Mouse (Mus musculus): ENCODE measurements around the gene Becn1.
"Not testable (repeated sequence)": the region's sequence is repeated elsewhere in the genome, so short reads cannot be mapped to it uniquely, and the experiment has no call there.

Becn1 gene

GRCm38 (mm10) chr11:101302004-101302798, at the start of gene Becn1:
Becn1 (minus strand) TSS chr11:101302286.
- peak; percentile 90 to 97 for DNase-seq (ENCODE audit: low spot score in 2 of 2)

- no peak for DNase-seq (ENCODE audit: low spot score in 2 of 2)
These were observed 49.6 kb upstream of the Becn1 start for GRCm38 (mm10) chr11:101351721-101352111.

GRCm38 (mm10) chr11:101351100-101351720, 49.1 kb upstream of the Becn1 start:
- no peak for DNase-seq (ENCODE audit: low spot score in 2 of 2)

GRCm38 (mm10) chr11:101349216-101349615, 47.1 kb upstream of the Becn1 start:
- DNase-seq (ENCODE audit: low spot score in 2 of 2) = no peak

- DNase-seq (ENCODE audit: low spot score in 2 of 2) = no peak
These were observed 46.7 kb upstream of the Becn1 start for GRCm38 (mm10) chr11:101348774-101349173.

GRCm38 (mm10) chr11:101347083-101347775, 45.1 kb upstream of the Becn1 start:
- DNase-seq (ENCODE audit: low spot score in 2 of 2) = no peak

GRCm38 (mm10) chr11:101338123-101338760, 36.2 kb upstream of the Becn1 start:
- DNase-seq (ENCODE audit: low spot score in 2 of 2) = no peak

GRCm38 (mm10) chr11:101335685-101336084, 33.6 kb upstream of the Becn1 start:
- no peak for DNase-seq (ENCODE audit: low spot score in 2 of 2)

GRCm38 (mm10) chr11:101334516-101334915, 32.4 kb upstream of the Becn1 start:
- DNase-seq (ENCODE audit: low spot score in 2 of 2) = no peak

- no peak for DNase-seq (ENCODE audit: low spot score in 2 of 2)
These were observed 31.9 kb upstream of the Becn1 start for GRCm38 (mm10) chr11:101334023-101334422.

- no peak for DNase-seq (ENCODE audit: low spot score in 2 of 2)
These were observed 30.5 kb upstream of the Becn1 start for GRCm38 (mm10) chr11:101332537-101332936.

GRCm38 (mm10) chr11:101330961-101331360, 28.9 kb upstream of the Becn1 start:
- not testable (repeated sequence) for DNase-seq (ENCODE audit: low spot score in 2 of 2)

GRCm38 (mm10) chr11:101330371-101330924, 28.4 kb upstream of the Becn1 start, which contains the start of gene Aoc3:
Aoc3 (plus strand) TSS chr11:101330605.
- DNase-seq (ENCODE audit: low spot score in 2 of 2) = no peak

GRCm38 (mm10) chr11:101328941-101329635, 27.0 kb upstream of the Becn1 start:
- DNase-seq (ENCODE audit: low spot score in 2 of 2) = no peak

GRCm38 (mm10) chr11:101327311-101327710, 25.2 kb upstream of the Becn1 start:
- DNase-seq (ENCODE audit: low spot score in 2 of 2) = no peak

GRCm38 (mm10) chr11:101326147-101326546, 24.1 kb upstream of the Becn1 start:
- no peak for DNase-seq (ENCODE audit: low spot score in 2 of 2)

- DNase-seq (ENCODE audit: low spot score in 2 of 2) = not testable (repeated sequence)
These were observed 23.1 kb upstream of the Becn1 start for GRCm38 (mm10) chr11:101325201-101325600.

- no peak for DNase-seq (ENCODE audit: low spot score in 2 of 2)
These were observed 22.7 kb upstream of the Becn1 start, which contains the start of gene Aoc2 for GRCm38 (mm10) chr11:101324763-101325162. Aoc2 (plus strand) TSS chr11:101325063.

- DNase-seq (ENCODE audit: low spot score in 2 of 2) = peak; percentile 54 to 58
These were observed 21.5 kb upstream of the Becn1 start for GRCm38 (mm10) chr11:101323609-101324008.

GRCm38 (mm10) chr11:101316501-101316917, 14.4 kb upstream of the Becn1 start:
- no peak for DNase-seq (ENCODE audit: low spot score in 2 of 2)
